Mouse (Mus musculus): Measurements from ENCODE around the gene Cox19.

- TF ChIP-seq TAL1 (IDR thresholded peaks at IDR 0.05; ENCODE audit: low read length) = no peak
- no peak for TF ChIP-seq GATA1 (IDR thresholded peaks at IDR 0.05; ENCODE audit: low read length)
These were observed 44.3 kb upstream of the Cox19 start for GRCm38 (mm10) chr5:139395528-139395927.
